Mouse (Mus musculus) fibroblast of lung, adult 2 months (primary cell): ENCODE data around the gene Acvr2a.
"Not testable (repeated sequence)": the region's sequence is repeated elsewhere in the genome, so short reads cannot be mapped to it uniquely, and the experiment has no call there.

ENCODE experiments used
- DNase-seq: peaks from one replicate; pipeline ENCODE4 v3.0.0-alpha.2; 2011; ENCODE audit warnings: low read depth

The Acvr2a gene

DNA sequence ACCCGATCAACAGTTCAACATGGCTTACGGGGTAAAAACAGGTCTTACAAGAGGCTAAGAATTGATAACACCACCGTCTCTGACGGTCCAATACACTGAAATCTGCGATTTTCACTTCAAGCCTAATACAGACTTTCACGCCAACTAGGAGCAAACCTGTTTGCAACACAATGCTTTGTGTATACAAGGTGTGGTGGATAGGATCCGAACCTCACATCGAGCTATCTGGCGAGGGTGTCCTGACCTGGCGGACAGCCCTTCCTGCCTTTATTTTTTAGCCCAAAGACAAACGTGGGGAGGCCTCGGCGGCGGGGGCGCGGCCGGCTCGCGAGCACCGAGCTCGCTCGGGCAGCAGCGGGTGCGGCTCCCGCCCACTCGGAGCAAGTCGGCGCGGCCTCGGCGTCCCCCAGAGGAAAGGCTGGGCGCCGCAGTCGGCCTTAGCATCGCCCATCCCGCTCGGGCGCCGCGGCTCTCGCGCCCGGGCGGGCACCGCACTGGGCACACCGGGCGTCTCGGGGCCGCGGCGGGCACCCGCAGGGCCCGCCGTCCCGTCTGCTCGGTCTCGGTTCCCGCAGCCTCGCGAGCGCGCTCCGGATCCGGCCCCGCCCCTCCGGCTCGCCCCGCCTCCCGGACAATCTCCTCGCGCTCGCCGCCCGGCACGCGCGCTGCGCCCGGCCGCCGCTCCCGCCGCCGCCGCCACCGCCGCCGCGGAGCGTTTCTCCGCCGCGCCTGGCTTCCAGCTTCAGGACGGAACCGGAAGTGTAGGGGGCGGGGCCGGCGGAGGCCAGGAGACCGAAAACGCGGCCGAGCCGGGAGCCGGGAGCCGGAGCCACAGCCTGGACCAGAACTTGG, at the start of gene Acvr2a:
Gene Acvr2a, plus strand, starts transcription at position 739 of the 852 bp plus-strand sequence.
- DNase-seq, result no peak

DNA sequence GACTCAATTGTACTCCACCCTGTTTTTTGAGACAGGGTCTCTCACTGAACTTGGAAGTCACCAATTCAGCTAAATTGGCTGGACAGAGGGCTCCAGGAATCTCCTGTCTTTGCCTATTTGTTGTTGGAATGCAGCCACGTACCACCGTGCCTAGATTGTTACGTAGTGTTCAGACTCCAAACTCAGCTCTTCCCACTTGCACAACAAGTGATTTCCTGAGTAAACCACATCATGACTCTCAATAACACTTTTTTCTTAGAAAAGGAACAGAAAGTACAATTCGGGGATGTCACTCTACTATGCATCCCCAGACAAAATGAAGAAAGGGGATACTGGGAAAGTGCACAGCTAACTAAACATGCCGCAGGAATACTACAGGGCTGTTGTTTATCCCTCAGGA, 47.4 kb upstream of the Acvr2a start:
- DNase-seq, result no peak

DNA sequence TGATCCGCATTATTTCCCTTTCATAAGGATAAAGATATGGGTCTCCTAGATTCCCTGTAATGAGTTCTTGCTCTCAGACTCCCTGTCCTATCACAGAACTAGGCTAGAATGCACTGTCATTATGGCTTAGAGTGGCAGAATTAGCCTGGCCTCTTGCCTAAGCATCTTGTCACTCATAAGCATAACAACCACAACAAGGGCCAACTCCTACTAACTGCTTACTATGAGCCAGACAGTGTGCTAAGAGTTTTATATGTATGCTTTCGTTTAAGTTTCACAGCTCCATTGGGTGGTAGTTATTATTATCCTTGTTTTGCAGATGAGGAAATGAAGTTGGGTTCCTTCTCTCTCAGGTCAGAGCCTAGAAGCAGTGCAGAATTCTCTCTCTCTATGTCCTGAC, 46.1 kb upstream of the Acvr2a start:
- DNase-seq, result no peak

DNA sequence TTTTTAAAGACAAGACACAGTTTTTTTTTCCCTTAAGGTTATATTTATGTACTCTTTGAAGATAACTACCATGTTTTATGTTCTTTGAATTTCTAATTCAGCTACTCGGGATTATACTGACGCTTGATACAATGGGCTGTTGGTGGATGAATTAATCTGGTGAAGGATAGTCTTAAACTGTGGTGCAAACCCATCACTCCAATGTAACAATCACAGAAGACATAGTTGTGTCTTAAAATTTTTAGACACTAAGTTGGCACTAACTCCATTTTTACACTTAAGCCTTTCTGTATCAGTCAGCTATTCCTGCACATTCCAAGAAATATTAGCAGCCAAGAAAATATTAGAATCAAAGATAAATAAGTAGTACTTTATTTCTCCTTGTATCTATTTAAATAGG, 45.7 kb upstream of the Acvr2a start:
- no peak for DNase-seq

DNA sequence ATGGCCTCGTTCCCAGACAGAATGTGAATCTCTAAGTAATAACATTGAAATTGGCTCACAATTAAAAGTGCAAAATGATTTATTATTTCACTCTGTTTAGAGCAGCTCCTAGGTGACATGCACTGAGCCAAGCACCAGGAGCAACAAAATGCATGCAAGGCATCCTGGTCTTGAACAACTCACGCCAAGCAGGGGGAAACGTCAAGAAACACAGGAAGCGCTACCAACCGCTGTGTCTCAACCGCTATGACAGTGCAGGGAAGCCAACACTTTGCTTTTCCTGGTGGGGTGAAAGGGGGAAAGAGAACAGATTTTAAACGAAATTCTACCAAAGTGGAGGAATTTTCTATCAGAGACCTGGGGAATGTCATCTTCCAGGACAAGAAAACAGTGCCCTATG, 43.8 kb upstream of the Acvr2a start:
- DNase-seq, result no peak

DNA sequence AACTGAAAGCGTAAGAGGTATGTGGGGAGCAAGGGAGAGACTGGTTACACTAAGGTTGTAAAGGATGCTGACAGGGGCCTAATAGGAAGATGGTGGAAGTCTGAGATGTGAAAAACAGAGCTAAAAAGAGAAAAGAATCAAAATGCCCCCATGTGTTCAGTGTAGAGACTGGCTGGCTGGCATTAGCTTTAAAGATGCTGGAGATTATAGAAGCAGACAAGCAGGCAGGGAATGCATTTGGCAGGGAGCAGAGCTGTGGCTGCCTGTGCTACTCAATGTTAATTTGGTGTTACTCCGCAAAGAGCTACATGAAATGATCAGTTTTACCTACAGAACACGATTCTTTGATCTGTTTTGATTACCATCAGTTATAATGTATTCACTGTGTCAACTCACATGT, 43.3 kb upstream of the Acvr2a start:
- DNase-seq, result no peak

DNA sequence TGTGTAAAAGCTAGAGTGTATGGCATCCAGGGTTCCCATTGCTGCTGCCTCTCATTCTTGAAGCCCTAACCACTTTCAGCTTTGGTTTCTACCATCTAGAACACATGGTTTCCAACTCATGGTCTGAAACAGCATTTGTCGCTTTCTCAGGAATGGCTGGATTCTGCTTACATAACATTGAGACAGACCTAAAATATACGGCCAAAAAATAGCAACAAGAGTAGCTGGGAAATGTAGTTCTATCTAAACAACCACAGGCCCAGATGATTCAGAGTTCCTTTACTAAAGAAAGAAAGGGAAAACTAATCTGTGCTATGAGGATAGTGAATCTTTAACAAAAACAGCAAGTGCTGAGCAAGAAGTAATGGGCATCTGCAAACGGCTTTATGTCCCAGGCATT, 38.6 kb upstream of the Acvr2a start:
- no peak for DNase-seq

DNA sequence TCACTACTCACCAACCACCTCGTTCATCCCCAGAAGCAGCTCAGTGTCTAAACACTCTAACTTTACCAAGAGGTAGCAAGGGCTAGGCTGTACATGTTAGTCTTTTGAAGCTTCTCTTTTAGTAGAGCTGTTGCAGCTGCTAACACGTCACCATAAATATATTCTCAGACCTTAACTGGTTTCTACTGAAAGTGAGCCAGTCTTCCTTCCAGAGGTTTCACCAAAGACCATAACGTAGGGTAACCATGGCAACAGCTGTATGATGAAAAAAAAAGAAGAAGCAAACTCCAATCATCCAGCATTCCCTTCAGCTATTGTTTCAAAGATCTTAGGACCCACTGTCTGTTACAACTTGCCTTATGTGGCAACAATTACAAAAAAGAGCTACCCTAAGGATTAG, 25.0 kb upstream of the Acvr2a start:
- no peak for DNase-seq

DNA sequence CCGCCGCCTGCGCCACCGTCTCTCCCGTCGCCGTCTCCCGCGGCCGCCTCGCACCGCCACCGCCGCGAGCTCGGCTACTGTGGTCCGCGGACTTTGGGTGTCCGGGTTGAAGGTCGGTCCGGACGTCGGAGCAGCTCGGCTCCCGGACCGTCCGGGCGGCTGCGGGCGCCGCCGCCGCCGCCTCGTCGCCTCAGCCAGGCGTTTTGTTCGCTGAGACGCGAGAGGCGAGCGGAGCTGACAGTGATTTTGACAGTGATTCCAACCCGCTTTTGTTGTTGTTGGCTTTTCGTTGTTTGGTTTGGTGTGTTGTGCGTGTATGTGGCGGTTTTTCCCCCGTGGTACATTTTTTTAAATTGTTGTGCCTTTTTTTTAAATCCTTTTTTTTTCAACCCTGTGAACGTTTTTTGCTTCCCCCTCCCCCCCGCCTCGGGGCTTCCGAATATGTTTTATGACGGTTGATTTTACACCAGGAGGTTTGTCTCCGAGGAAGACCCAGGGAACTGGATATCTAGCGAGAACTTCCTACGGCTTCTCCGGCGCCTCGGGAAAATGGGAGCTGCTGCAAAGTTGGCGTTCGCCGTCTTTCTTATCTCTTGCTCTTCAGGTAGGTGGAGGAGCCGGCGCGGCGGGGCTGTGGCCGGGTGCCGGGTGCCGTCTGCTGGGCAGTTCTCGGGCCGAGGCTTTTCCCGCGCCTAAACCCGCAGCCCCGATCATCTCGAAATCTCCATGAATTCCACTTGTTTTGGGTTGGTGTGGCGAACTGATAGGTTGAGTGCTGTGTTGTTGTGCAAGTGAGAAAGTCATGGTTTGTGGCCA, 522 bp downstream of the Acvr2a start:
- DNase-seq, result no peak

DNA sequence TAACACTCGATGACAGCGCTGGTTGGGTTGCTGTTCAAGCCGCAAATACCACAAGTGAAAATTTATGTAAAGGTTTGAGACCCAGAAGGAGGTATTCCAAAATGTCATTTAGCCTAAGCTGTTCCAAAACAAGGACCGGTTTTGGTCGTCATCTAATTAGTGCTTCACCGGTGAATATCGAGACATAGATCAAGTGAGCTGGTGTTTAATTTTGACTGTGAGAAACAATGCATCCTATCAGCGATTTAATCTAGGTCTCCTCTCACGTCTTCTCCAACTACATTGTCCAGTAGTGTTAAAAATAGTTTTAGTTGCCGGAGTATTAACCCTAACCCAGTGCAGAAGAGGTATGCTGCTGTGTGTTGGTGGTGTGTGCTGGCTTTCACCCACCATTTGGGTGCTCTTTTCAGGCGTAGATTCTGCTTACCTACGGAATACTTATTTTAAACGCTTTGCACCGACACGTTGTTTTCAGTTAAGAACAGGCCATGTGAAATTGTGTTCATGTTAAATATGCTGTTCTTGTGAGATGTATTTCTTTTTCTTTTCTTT, 1.2 kb downstream of the Acvr2a start:
- DNase-seq, result no peak

DNA sequence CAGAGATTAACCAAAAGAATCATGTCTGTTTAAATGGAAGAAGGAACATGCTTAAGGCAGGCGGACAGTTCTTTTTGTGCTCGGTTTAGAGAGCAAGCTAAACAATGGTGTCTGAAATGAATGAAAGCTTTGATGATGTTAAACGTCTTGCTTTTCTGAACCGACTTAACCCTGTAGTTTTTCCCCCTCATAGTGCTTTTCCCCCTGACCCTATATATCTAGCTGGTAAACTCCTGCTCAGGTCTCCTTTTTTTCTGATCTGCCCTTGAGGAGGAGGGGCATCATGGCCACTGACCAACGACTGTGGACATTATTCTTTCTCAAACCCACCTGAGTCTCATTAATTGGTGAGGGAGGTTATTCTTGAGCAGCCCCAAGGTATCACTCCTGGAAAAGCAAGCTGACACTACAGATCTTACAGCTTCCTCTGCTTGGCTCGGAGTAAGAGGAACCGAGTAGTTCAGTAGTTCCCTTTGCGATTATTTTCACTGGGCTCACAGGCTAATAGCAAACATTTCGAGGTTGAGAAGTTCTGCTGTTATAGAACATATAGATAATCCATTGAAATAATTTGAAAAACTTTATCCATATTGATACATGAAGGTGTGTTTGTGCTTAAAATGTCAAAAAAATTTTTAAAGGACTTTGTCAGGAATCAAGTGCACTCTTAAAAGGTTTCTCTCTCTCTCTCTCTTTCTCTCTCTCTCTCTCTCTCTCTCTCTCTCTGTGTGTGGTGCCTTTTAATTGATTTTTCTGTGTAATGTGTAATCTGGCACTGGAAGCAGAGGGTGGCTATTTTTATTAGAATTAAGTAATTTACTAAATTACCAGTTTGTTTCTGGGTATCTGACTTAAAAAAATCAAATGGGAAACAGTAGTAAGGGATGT, 2.5 kb downstream of the Acvr2a start:
- no peak for DNase-seq

DNA sequence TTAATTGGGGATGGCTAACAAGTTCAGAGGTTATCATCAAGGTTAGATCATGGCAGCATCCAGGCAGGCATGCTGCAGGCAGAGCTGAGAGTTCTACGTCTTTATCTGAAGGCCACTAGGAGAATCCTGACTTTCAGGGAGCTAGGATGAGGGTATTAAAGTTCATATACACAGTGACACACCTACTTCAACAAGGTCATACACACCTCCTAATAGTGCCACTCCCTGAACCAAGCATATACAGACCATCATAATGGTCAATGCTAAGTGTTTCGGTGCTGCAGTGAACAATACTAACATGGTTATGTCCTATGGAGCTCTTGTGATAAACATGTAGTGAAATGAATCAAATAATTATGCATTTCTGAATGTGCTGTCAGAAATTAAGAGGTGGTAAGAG, 12.0 kb downstream of the Acvr2a start:
- no peak for DNase-seq

DNA sequence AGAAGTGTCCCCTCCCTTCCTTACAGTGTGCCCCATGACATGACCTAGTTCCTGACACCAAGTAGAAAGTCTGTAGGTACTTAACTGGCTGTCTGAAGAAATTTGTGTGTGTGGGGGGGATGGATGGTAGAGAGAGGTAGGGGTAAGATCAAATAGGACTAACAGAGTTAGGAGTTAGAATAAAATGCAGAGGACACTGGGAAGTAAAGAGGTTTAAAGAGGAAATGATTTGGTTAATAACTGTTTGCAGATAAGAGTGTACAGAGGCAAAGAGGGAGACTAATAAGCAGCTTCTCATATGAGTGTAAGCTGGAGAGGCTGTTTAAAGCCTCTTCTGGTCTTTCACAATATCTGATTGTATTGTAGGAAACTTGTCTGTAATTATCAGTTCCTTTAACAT, 12.5 kb downstream of the Acvr2a start:
- DNase-seq, result no peak

DNA sequence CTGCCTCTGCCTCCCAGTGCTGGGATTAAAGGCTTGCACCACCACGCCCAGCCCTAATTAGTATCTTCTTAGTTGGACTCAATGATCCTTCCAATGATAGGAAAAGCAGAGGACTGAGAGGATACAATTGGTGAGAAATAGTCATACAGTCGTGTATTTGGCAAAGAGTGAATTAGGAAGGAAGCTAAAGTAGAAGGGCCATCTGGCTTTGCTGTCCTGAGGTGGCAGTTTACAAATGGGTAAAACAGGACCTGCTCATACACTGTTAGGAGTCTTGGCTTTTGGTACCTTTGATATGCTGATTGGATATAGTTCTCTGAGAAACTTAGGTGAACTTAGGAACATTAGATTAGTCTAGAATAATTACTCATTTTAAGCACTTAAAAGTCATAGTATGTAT, 16.6 kb downstream of the Acvr2a start:
- DNase-seq, result no peak

DNA sequence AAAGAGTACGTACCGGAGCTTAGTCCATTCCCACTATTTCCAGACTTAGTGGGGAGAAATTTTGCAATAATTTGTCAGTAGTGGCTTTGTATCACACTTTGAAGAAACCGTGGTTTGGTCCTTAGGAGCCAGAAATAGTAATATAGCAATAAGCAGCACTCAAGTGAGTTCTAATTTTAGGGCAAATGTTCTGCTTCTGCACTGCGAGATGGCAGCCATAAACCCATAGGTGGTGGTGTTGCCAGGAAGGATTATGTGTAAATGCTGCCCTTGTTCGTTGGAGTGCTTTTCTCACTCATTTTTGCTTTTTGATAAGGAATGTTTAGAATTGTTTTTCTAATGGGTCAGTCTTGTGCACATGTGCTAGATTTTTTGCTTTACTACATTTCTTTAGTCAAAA, 18.4 kb downstream of the Acvr2a start:
- DNase-seq, result no peak

DNA sequence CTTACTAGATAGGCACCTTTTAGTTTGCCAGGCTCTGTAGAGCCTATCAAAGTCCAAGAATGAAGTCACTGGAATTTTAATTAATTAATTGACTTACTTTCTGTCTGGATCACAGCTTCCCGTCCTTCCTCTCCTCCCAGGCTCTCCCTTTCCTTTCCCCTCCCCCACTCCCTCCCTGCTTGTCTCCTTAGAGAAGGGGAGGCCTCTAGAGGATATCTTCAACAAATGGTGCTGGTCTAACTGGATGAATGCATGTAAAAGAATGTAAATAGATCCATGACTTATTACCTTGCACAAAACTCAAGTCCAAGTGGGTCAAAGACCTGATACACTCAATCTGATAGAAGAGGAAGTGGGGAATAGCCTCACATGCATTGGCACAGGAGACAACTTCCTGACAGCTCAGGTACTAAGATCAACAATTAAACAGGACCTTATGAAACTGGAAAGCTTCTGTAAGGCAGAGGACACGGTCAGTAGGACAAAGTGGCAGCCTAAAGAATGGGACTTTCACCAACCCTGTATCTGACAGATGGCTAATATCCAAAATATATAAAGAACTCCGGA, 20.1 kb downstream of the Acvr2a start:
- no peak for DNase-seq

DNA sequence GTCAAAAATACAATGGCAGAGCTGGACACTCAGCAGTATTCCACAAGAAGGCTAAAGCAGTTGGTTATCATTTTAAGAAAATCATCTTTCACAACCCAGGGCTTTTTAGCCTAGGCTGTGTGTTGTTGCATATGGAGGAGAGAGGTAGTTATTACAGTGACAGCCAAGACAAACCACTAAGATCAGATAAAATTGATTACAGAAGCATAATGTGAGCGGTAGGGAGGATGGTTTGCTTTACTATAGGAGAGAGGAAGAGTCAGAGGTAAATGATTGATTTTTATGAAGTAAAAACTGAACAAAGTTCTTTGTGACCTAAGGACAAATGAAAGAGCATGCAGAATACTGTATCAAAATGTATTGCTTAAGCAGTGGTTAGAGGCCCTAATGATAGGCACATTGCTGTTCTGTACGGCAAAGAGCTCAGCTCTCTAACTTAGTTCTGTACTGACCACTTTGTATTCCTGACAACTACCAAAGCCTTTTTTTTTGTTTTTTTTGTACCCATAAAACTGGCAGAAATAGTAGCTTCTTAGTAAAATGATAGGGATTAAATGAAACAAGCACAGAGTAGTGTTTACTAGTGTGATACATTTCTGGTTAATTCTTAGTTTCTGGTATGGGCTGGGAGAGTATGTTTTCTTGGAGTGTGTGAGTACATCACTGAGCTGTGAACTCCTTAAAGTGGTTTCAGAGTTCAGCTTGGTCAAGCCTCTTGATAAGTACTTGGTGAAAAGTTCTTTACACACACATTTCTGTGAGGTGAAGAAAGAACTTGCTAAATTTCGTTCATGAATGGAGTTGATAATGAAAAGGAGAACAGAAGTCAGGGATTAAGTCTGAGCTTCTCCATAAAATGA, 27.9 kb downstream of the Acvr2a start:
- no peak for DNase-seq

DNA sequence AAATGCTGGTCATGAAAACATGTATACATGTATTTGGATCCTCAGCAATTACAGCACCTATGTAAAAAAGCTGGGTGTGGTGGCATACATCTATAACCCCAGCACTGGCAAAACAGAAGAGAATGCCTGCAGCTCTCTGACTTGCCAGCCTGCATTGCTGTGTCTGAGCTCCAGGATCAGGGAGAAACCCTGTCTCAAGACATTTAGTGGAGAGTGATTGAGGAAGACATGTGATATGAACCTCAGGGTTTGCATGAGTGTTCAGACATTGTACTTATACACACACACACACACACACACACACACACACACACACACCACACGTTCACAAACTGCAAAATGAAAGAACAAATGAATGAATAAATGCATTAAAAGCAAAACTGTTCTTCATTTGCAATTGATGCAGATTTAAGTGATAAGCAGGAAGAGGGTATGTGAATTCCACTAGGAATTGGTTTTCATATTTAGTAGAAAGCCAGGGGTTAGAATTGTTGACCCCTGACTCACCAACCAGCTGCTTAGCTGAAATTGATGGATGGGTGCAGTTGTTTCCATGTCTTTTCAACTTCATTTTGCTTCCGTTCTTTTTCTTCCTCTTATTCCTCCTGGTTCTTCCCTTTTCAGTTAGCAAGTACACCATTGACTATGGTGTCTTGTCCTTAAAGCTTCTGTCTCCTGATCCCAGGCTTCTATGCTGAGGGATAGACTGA, 32.9 kb downstream of the Acvr2a start:
- DNase-seq, result no peak

DNA sequence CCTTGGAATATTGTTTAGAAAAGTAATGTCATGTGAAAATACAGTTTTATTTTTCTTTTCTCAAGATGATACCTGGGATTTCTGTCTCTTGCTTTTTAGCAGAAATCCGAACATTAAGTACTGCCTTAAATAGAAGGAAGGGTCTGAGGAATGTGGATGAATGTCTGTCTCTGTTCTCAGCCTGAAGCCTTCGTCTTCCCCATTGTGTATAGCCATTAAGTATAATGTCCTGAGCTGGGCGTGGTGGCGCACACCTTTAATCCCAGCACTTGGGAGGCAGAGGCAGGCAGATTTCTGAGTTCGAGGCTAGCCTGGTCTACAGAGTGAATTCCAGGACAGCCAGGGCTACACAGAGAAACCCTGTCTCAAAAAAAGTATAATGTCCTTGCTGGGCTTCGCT, 51.7 kb downstream of the Acvr2a start:
- DNase-seq, result not testable (repeated sequence)
